Mouse (Mus musculus): ENCODE measurements around the gene Zc3h15.

DNA sequence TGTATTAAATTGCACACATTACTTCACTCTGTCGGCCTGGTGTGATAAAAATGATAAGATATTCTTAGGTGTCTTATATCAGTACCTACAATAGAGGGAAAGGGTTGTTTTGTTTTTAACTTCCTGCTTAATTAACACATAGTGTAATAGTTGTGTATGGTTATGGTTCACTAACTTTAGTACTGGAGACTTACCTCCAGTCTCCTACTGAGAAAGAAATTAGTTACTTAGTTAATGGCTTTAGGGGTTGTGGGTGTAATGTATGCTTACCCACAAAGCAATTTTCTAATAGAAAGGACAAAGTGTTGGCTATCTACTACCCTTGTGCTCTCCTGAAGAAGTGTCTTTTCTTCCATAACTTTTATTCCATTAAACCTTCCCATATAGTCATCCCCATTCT lies 23.8 kb downstream of the Zc3h15 start:
- no peak for TF ChIP-seq CTCF (IDR thresholded peaks at IDR 0.05; ENCODE audit: low read depth)
- no peak for TF ChIP-seq EP300 (IDR thresholded peaks at IDR 0.05; ENCODE audit: low read depth)
